Mouse (Mus musculus) retina, postnatal 7 days (tissue): ENCODE measurements around the gene Wdr37.

Source experiments
- DNase-seq: peaks from one replicate; pipeline ENCODE4 v3.0.0-alpha.2; 2012; ENCODE audit warnings: low read depth, low spot score

The Wdr37 gene

GRCm38 (mm10) chr13:8840941-8841340, 30.8 kb downstream of the Wdr37 start:
- no peak for DNase-seq

- DNase-seq: no peak
These were observed 31.8 kb downstream of the Wdr37 start for GRCm38 (mm10) chr13:8839937-8840336.

GRCm38 (mm10) chr13:8839111-8839510, 32.6 kb downstream of the Wdr37 start:
- DNase-seq: no peak

- DNase-seq: no peak
These were observed 33.3 kb downstream of the Wdr37 start for GRCm38 (mm10) chr13:8838394-8838793.

GRCm38 (mm10) chr13:8834573-8834972, 37.1 kb downstream of the Wdr37 start:
- DNase-seq: no peak

- no peak for DNase-seq
These were observed 40.0 kb downstream of the Wdr37 start for GRCm38 (mm10) chr13:8831546-8832251.

GRCm38 (mm10) chr13:8830696-8831095, 41.0 kb downstream of the Wdr37 start:
- DNase-seq: no peak

GRCm38 (mm10) chr13:8829784-8830183, 41.9 kb downstream of the Wdr37 start:
- no peak for DNase-seq

GRCm38 (mm10) chr13:8828946-8829345, 42.8 kb downstream of the Wdr37 start:
- no peak for DNase-seq

- no peak for DNase-seq
These were observed 48.2 kb downstream of the Wdr37 start for GRCm38 (mm10) chr13:8823546-8823945.

- DNase-seq: no peak
These were observed 48.6 kb downstream of the Wdr37 start for GRCm38 (mm10) chr13:8823120-8823519.

- no peak for DNase-seq
These were observed 49.5 kb downstream of the Wdr37 start for GRCm38 (mm10) chr13:8822201-8822600.

- no peak for DNase-seq
These were observed 65.8 kb downstream of the Wdr37 start for GRCm38 (mm10) chr13:8805931-8806330.

- DNase-seq: no peak
These were observed 71.1 kb downstream of the Wdr37 start for GRCm38 (mm10) chr13:8800576-8800975.

- no peak for DNase-seq
These were observed 78.5 kb downstream of the Wdr37 start for GRCm38 (mm10) chr13:8793217-8793616.

- DNase-seq: no peak
These were observed 86.5 kb downstream of the Wdr37 start for GRCm38 (mm10) chr13:8785185-8785584.

- no peak for DNase-seq
These were observed 87.2 kb downstream of the Wdr37 start for GRCm38 (mm10) chr13:8784308-8785061.

- no peak for DNase-seq
These were observed 87.9 kb downstream of the Wdr37 start for GRCm38 (mm10) chr13:8783686-8784307.

GRCm38 (mm10) chr13:8782636-8783035, 89.1 kb downstream of the Wdr37 start:
- no peak for DNase-seq

- DNase-seq: peak; percentile 25
These were observed 91.3 kb downstream of the Wdr37 start for GRCm38 (mm10) chr13:8780441-8780840.

GRCm38 (mm10) chr13:8770616-8771015, 101.1 kb downstream of the Wdr37 start:
- no peak for DNase-seq

GRCm38 (mm10) chr13:8769654-8770227, 102.0 kb downstream of the Wdr37 start:
- no peak for DNase-seq
